Mouse (Mus musculus) frontal cortex, postnatal 10 days (tissue): ENCODE measurements around the gene Rasal2.

Source experiments
- DNase-seq, 2 experiments: peaks; one replicate each; pipeline ENCODE4 v3.0.0; 2022; ENCODE audit warnings: low spot score in 2 of 2, mixed read lengths in 1 of 2

Rasal2 gene

DNA sequence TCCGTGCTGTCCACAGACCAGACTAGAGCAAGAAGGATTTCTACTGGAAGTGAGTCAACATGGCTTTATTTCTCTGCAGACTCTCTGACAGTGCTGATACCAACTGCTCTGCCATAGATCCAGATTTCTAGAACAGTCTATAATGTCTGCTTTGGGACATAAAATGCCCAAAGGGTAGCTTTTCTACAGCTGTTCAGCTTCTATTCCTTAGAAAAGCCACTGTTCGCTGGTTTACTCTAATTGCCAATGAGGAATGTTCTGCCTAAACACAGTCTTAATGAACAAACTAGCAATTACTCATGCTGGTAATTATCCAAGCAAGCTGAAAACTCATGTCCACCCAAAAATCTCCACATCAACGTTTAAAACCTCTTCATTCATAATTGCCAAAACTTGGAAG, 77.6 kb downstream of the Rasal2 start:
- DNase-seq = no peak

GRCm38 (mm10) chr1:157328068-157328467, 84.3 kb downstream of the Rasal2 start:
- no peak for DNase-seq

DNA sequence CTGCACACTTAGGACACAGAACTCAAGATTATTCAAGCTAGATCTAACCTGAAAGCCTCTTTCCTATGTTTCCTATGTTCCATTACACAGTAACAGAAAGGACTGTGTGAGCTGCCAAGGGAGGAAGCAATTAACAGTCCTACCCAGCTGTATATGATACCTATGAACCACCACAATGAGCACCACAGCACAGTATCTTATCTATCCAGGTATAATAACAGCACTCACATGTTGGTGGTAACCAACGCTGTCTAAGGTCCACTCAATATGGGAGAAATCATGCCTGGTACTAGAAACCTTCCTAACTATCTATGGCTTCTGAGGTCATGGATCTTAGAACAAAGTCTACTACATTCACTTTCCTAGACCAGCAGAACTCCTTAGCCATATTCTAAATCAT, 89.3 kb downstream of the Rasal2 start:
- no peak for DNase-seq

DNA sequence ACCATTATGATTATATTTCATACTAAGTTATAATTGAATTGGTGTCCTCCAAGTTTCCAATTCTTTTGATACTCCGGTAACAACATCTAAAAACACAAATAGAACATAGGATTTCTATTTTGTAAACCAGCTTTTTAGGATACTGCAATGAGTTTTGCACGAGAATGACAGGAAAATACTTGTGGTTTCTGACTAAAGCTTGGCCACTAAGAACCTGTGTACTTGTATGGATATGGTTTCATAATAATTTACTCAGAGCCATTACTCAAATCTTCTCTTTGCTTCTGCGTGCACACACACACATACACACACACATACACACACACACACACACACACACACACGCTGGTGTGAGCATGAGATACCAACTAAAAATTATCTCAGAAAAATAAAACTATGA, 93.5 kb downstream of the Rasal2 start:
- DNase-seq = no peak

DNA sequence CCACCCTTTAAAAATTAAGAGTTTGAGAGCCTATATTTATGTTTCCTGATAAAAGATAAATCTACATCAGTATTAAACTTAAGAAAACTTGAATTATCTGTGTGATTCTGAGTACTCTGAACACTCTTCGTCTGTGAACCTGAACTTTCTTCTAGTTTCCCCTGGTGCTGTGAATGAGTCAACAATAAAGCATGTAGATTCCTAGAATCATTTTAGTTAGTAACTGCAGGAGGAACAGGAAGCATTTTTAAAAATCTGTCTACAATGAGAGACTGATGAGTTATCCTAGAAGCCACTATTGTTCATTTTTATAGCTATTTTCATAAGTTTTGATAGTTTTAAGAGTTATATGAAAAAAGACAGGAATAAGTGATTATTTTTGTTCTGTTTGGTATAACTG, 111.1 kb downstream of the Rasal2 start:
- DNase-seq = no peak

DNA sequence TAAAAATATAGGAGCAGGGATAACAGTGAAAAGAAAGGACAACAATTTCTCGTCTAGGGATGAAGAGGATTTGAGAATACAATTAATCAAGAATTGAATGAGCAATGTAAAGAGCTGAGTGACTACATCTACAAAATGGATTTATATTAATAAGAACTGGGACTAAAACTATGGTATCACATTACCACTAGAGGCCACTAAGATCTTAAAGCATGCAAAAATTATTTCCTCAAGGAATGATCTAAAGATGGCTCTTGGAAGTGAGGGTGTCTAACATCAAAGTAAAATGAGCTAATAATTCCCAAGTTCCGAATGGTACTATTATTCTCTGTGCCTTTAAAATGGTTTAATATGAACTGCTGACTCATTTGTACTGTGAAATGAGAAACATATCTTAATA, 112.8 kb downstream of the Rasal2 start:
- DNase-seq = no peak

DNA sequence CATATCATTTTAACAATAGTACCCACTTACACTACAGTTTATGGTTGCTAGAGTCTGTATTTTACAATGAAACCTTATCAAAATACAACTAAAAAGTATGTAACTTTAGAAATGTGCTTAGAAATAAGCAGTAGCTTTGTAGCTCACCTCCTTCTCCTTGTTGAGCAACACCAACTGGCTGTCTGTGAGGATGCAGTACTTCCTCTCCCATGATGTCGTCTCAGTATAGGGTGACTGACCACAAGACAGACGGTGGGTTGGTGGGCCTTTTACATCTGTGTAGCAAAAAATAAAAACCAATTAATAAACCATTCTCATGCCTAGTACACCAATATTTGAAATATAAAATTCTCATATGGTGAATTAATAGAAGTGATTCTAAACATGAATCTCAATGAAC, 113.4 kb downstream of the Rasal2 start:
- no peak for DNase-seq

GRCm38 (mm10) chr1:157297137-157297536, 115.3 kb downstream of the Rasal2 start:
- no peak for DNase-seq

GRCm38 (mm10) chr1:157295868-157296267, 116.5 kb downstream of the Rasal2 start:
- no peak for DNase-seq

GRCm38 (mm10) chr1:157290173-157290572, 122.2 kb downstream of the Rasal2 start:
- DNase-seq = no peak

- DNase-seq = no peak
Measured at GRCm38 (mm10) chr1:157289251-157289650, 123.1 kb downstream of the Rasal2 start.

GRCm38 (mm10) chr1:157286561-157286960, 125.8 kb downstream of the Rasal2 start:
- DNase-seq = peak in 1 of 2 experiments; percentile 27

- no peak for DNase-seq
Measured at GRCm38 (mm10) chr1:157285366-157285765, 127.0 kb downstream of the Rasal2 start.

- DNase-seq = no peak
Measured at GRCm38 (mm10) chr1:157280781-157281180, 131.6 kb downstream of the Rasal2 start.

DNA sequence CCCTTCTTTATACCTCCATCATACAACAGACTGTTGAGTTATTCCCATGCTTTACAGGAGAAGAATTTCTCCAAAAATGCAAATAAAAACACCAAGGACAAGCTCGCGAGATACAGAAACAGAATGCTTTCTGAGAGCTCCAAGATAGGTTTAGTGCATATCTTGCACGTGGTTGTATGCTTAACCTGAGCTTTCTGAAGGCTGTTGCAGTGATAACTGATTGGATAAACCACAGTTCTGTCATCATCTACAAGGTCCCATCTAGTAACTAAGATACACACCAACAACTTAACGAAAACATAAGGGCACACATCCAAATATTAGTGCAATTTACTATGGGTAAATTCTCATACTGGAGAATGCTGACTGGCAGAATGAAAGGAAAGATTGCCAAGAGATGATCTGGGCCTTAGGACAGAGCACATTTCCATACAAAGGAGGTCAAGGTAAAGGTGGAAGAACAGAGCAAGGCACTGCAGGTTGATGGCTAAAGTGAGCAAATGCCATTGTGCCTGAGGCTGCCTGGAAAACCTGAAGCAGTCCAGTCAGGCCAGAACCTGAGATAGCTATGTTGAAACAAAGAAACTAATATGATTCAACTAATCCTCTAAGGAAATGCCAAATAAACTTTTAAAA, 136.6 kb downstream of the Rasal2 start:
- no peak for DNase-seq

DNA sequence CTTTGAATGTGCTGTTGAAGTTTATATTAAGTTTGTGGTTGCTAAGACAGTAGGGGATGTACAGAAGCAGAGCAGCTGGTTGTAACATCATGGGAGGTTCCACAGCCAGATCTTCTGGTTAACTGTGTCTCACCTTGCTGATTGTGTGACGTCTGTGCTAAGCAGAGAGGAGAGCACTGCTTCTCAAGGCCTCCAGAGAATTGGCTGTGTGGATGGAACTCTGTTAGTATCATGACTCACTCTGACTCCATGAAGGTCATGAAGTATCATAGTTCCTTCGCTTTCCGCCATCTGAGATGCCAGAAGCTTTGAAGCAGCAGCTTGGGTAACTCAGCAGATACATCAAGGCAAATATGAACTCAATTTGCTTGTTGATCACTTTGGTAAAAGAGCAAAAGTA, 144.5 kb downstream of the Rasal2 start:
- no peak for DNase-seq

DNA sequence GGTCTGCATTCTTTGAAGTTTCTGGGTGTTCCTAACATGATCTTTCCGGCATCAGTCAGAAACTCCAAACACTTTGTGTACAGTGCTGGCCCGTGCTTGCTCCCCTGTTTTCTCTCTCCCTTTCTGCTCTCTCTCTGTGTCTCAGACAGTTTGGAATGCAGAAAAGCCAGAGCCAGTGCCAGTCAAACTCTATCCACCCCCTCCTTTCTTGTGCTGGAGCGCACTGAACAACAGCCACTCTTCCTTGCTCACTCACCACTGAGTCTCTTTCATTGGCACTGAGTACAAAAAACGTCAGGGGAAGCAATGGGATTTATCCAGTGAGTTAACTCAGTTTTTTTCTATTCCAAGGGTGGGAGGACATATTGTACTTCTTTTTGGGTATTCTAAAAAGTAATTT, 155.8 kb downstream of the Rasal2 start:
- no peak for DNase-seq

DNA sequence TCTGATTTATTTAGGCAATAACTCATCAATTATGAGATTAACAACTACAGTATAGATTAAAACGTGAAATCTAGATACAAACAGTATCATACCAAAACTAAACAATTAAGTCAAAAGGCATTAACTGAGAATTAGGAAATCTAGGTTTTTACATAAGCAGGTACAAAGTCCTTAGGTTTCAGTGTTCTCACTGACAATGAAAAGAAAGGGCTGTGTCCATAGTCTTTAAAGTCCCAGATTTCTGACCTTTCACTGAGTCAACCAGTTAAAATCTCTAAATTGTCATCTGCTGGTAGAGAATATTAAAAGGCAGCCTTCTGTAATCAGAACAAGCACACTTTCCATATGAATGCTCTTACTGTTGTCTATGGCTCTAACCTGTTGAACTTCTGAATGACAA, 156.6 kb downstream of the Rasal2 start:
- DNase-seq = no peak

GRCm38 (mm10) chr1:157253600-157254490, 158.6 kb downstream of the Rasal2 start:
- DNase-seq = no peak

DNA sequence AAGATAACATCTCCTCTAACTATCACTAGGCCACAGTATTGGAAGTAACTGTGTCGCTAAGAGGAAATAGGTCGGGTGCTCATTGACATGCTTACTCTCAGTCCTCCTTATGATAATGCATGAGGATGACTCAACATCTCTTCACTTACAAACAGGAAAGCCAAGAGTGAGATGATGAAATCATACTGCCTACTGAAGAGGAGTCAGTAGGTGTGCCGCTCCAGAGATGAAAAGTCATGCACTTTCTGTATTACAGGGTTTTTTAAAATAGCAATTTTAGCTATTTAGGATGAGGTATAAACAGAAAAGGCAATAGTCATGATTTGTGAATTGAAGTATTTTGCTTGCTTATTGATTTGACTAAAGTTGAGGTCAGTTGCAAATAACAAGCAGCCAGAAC, 164.3 kb downstream of the Rasal2 start:
- DNase-seq = no peak

- DNase-seq = no peak
Measured at GRCm38 (mm10) chr1:157247341-157247740, 165.1 kb downstream of the Rasal2 start.

GRCm38 (mm10) chr1:157246779-157247178, 165.6 kb downstream of the Rasal2 start:
- no peak for DNase-seq

DNA sequence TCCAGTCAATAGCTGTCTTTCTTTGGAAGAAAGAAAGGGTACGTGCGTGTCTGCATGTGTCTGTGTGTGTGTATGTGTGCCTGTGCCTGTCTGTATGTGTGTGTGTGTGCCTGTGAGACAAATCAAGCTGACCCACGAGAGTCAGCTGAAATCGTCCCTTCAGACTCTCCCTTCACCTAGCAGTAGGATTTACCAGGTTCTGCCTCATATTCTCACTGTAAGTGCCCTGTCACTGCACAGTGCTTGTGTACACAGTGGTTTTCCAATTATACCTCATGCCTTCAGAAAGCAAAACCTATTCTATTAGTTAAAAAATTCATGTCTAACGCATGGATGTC, 168.0 kb downstream of the Rasal2 start:
- DNase-seq = no peak
